Mouse (Mus musculus): ENCODE results near the gene Tulp1.

DNA sequence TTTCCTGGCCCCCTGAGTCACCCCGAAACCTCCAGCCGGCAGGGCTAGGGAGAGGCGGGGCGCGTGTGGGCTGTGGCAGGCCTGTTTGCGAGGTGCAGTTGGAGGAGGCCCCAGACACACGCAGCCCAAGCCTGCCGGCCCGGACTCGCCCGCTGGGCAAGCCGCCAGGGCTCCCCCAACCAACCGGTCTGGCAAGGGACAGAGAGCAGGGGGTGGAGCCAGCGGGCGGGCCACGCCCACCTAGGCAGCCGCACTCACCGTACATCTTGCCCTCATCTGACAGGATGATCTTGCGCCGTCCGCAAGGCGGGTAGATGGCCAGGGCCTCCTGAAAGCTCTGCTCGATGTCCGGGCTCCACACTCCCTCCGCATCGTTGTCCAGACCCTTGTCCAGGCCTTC is 23.9 kb downstream of the Tulp1 start:
- TF ChIP-seq CTCF (IDR thresholded peaks at IDR 0.05; ENCODE audit: extremely low read depth, insufficient read length, insufficient replicate concordance, low read depth, low read length) (no peak), POLR2A (IDR thresholded peaks at IDR 0.05; ENCODE audit: low read depth, low read length) (peak; percentile 10; the same call in 1 of the 2 replicates)

All from small intestine, adult 2 months (tissue).